Mouse (Mus musculus): ENCODE measurements around the gene Tmem184b. TPM values are rescaled to one million over a fixed set of nuclear protein-coding genes. Genes with fewer than 3 reads are reported as not detected.
A peak's percentile ranks its signal among the peaks of the same experiment; 100 is the strongest.

The Tmem184b gene
- polyA plus RNA-seq, 1 experiment from 2014 or later: 39.9 TPM

DNA sequence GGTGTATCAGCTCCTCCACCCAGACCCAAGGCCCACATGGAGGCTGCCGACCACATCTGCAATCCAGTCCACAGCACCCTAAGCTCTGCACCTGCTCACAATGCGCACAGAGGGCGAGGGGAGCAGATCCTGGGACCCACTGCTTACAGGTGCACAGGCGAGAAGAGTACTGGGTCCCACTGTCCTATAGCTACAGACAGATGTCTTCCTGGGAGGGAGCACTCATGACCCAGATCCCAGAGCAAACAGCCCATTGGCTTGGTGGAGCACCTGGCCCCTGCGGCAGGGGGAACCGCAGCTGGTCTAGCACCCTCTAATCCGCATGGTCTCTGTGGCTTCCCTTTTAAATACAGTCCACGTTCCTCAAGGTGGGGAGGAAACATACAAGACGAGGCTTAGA lies 21.7 kb downstream of the Tmem184b start:
- no peak for ATAC-seq (ENCODE audit: low FRiP score)
- Histone ChIP-seq H3K27me3 (ENCODE audit: control insufficient read depth, insufficient read depth, low read length) (no peaks in the 10 kb centered on the region), H3K4me3 (replicated peaks; ENCODE audit: low read length) (no peak overlapping the region), H3K4me2 (replicated peaks) (no peak overlapping the region), H3K36me3 (replicated peaks; ENCODE audit: control insufficient read depth, insufficient read depth) (peaks cover 18% of the 10 kb centered on the region), H3K9me3 (ENCODE audit: control insufficient read depth, low read length) (no peaks in the 10 kb centered on the region), H3K4me1 (replicated peaks; ENCODE audit: control insufficient read depth, insufficient read depth, low read length) (no peaks in the 10 kb centered on the region; the same call in 1 of the 2 replicates), H3K9ac (no peak overlapping the region), H3K27ac (no peak overlapping the region)
- no peak for DNase-seq (ENCODE audit: low spot score)
- WGBS: 91% methylated on average over 9 of the region's 9 CpGs

DNA sequence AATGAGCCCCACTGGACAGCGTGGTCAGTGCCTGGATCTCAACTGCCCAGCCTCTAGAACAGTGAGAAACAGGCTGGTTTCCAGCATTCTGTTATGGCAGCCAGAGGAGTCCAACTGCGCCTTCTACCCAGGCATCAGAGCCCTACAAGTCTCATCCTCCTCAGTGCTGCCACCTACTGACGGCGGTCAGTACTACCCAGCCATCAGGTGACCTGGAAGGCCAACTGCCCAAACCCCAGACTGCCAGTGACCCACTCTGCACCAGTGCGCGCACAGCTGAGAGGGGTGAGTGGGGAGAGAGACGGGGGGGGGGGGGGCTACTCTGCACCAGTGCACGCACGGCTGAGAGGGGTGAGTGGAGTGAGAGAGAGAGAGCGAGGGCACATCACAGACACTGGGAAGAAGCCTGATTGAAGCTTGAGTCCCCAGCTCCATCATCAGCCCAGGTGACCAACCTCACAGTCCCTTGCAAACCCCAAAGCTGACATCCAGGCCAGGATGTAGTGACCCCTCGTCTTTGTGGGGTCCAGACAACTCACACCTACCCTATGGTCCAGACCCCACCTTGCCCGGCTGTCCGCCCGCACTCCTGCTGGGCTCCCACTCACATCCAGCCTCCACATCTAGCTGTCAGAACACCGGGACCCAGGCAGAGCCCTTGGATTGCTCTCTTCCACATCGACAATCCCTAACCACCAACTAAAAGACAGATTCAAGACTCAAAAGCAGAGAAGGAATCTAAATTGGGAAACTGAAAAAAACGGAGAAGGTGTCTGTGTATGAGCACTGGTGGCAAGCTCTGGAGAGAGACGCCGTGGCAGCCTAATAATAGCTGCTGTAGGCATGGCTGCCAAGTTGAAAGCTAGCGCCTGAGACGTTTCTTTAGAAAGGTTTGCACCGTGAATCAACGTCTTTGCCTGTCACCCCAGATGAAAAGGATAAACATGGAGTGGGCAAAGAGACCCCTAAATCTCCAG lies 22.6 kb downstream of the Tmem184b start:
- Histone ChIP-seq H3K4me2 (replicated peaks) (no peak overlapping the region), H3K4me3 (replicated peaks; ENCODE audit: low read length) (no peak overlapping the region), H3K27me3 (ENCODE audit: control insufficient read depth, insufficient read depth, low read length) (no peaks in the 10 kb centered on the region), H3K36me3 (replicated peaks; ENCODE audit: control insufficient read depth, insufficient read depth) (peaks cover 27% of the 10 kb centered on the region), H3K27ac (no peak overlapping the region), H3K4me1 (replicated peaks; ENCODE audit: control insufficient read depth, insufficient read depth, low read length) (no peaks in the 10 kb centered on the region; the same call in 1 of the 2 replicates), H3K9ac (no peak overlapping the region), H3K9me3 (ENCODE audit: control insufficient read depth, low read length) (no peaks in the 10 kb centered on the region)
- 54% methylated on average over 20 of the region's 23 CpGs for WGBS
- ATAC-seq (ENCODE audit: low FRiP score) (peak; percentile 40; the same call in 1 of the 2 replicates), DNase-seq (ENCODE audit: low spot score) (peak; percentile 76)

DNA sequence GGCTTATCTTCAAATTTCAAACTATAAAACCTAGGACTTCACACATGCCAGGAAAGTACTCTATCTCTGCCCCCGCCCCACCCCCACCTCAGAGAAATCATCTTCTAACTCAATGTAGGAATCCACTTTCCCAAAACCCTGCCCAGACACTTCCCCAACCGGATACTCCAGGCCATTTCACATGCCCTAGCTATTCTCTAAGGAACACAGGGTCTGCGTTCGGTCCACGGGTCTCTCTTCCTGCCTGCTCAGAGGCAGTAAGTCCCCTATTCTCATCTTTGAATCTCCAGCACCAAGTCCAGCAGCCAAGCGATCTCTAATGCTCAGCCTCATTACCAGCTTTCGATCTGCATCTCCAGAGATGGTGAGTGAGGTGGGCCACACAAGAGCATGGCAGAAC lies 23.7 kb downstream of the Tmem184b start:
- no peak for DNase-seq (ENCODE audit: low spot score)
- Histone ChIP-seq H3K4me1 (replicated peaks; ENCODE audit: control insufficient read depth, insufficient read depth, low read length) (no peaks in the 10 kb centered on the region; the same call in 1 of the 2 replicates), H3K36me3 (replicated peaks; ENCODE audit: control insufficient read depth, insufficient read depth) (peaks cover 32% of the 10 kb centered on the region), H3K9me3 (ENCODE audit: control insufficient read depth, low read length) (no peaks in the 10 kb centered on the region), H3K9ac (no peak overlapping the region), H3K4me3 (replicated peaks; ENCODE audit: low read length) (no peak overlapping the region), H3K27me3 (ENCODE audit: control insufficient read depth, insufficient read depth, low read length) (no peaks in the 10 kb centered on the region), H3K4me2 (replicated peaks) (no peak overlapping the region), H3K27ac (no peak overlapping the region)
- 90% methylated on average over 7 of the region's 7 CpGs for WGBS
- ATAC-seq (ENCODE audit: low FRiP score): no peak

DNA sequence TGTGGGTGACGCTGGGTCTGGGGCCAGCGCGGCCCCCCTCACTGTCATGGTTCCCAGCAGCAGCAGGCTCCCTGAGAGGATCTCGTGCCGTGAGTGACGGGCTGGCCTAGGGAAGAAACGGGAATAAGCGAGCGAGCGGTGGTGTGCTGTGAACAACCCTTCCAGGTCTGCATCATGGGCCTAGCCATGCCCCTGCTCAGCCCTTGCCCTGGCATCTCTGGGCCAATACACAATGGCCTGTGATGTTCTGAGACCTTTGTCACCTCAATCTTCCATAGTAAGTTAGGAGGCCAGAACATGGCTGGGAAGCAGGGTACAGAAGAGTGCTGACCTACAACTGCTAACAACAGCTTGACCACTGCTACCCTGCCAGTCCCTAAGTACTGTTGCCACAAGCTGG lies 24.8 kb downstream of the Tmem184b start:
- H3K4me2 ChIP-seq (replicated peaks): no peak overlapping the region
- 97% methylated on average over 8 of the region's 10 CpGs for WGBS
- peaks cover 41% of the 10 kb centered on the region for H3K36me3 ChIP-seq (replicated peaks; ENCODE audit: control insufficient read depth, insufficient read depth)
- DNase-seq (ENCODE audit: low spot score) (no peak), ATAC-seq (ENCODE audit: low FRiP score) (no peak)
- no peaks in the 10 kb centered on the region for H3K9me3 ChIP-seq (ENCODE audit: control insufficient read depth, low read length)
- no peak overlapping the region for H3K4me3 ChIP-seq (replicated peaks; ENCODE audit: low read length)
- no peaks in the 10 kb centered on the region for H3K27me3 ChIP-seq (ENCODE audit: control insufficient read depth, insufficient read depth, low read length)
- no peak overlapping the region for H3K27ac ChIP-seq
- H3K9ac ChIP-seq: no peak overlapping the region
- no peaks in the 10 kb centered on the region; the same call in 1 of the 2 replicates for H3K4me1 ChIP-seq (replicated peaks; ENCODE audit: control insufficient read depth, insufficient read depth, low read length)

DNA sequence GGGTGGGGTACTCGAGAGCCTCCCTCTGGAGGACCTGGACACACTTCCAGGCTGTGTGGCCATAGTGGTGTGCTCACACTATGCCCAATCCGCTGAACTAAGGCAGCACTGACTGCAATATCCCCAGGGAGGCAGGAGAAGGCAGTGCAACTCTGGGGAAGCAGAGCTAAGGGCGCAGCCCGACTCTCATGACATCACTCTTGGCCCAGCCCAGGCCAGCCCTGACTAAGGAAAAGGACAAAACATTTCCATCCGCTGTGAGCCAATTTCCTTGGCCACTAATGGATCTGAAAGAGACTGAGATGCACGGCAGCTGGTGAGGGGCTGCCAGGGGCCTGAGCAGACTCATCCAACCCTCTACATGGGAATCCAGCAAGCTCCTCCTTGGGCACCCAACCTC lies 25.7 kb downstream of the Tmem184b start:
- Histone ChIP-seq H3K9ac (no peak overlapping the region), H3K9me3 (ENCODE audit: control insufficient read depth, low read length) (no peaks in the 10 kb centered on the region), H3K27me3 (ENCODE audit: control insufficient read depth, insufficient read depth, low read length) (no peaks in the 10 kb centered on the region), H3K27ac (no peak overlapping the region), H3K4me2 (replicated peaks) (no peak overlapping the region), H3K4me1 (replicated peaks; ENCODE audit: control insufficient read depth, insufficient read depth, low read length) (no peaks in the 10 kb centered on the region; the same call in 1 of the 2 replicates), H3K36me3 (replicated peaks; ENCODE audit: control insufficient read depth, insufficient read depth) (peaks cover 49% of the 10 kb centered on the region), H3K4me3 (replicated peaks; ENCODE audit: low read length) (no peak overlapping the region)
- ATAC-seq (ENCODE audit: low FRiP score) (no peak), DNase-seq (ENCODE audit: low spot score) (no peak)
- 89% methylated on average over 6 of the region's 6 CpGs for WGBS

DNA sequence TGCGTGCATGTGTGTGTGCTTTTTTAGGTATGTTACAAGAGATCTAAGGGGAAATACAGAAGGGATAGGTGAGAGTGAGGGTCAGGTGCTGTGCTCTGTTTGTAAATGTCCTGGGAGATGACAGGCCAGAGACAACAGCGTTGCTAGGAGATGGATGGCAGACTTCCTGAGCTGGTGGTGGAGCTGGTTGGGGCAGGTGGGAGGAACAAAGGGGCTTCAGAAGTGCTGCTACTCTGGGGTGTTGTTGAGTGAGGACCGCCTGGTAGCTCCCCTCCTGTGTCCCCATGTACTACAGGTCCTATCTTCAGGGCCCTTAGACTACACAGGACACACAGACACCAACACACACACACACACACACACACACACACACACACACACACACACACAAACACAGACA lies 28.6 kb downstream of the Tmem184b start:
- ATAC-seq (ENCODE audit: low FRiP score) (no peak), DNase-seq (ENCODE audit: low spot score) (no peak)
- no peak overlapping the region for H3K4me2 ChIP-seq (replicated peaks)
- no peaks in the 10 kb centered on the region for H3K9me3 ChIP-seq (ENCODE audit: control insufficient read depth, low read length)
- H3K36me3 ChIP-seq (replicated peaks; ENCODE audit: control insufficient read depth, insufficient read depth): peaks cover 66% of the 10 kb centered on the region
- H3K4me3 ChIP-seq (replicated peaks; ENCODE audit: low read length): no peak overlapping the region
- no peak overlapping the region for H3K27ac ChIP-seq
- no peaks in the 10 kb centered on the region for H3K4me1 ChIP-seq (replicated peaks; ENCODE audit: control insufficient read depth, insufficient read depth, low read length)
- no peaks in the 10 kb centered on the region for H3K27me3 ChIP-seq (ENCODE audit: control insufficient read depth, insufficient read depth, low read length)
- 54% methylated on average over 3 of the region's 3 CpGs for WGBS
- no peak overlapping the region for H3K9ac ChIP-seq

DNA sequence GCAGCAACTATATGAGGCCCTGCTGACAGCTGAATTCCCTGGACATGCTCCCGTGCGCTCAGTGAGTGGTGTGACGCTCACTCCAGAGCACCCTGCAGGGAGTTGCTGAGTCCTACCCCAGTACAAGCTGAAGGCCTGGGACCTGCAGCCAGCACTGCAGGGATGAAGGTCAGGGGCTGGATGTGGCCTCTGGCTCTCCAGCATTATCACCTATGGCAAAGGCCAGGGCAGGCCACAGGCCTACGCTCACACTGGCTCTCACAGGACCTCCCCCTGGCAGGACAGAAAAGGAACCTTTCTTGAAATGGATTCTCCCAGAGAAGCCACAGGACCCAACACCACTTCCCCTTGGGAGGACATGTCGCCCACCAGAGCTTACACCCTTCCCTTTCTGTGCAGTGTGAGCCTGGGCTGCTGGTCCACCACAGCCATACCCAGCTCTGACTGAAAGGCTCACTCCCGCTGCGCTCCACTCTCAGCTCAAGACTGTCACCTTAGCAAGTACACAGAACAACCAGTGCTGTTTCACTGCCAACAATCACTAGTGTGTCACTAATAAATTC lies 33.0 kb downstream of the Tmem184b start:
- H3K27me3 ChIP-seq (ENCODE audit: control insufficient read depth, insufficient read depth, low read length): no peaks in the 10 kb centered on the region
- 71% methylated on average over 7 of the region's 7 CpGs for WGBS
- peaks cover 76% of the 10 kb centered on the region for H3K36me3 ChIP-seq (replicated peaks; ENCODE audit: control insufficient read depth, insufficient read depth)
- H3K9me3 ChIP-seq (ENCODE audit: control insufficient read depth, low read length): no peaks in the 10 kb centered on the region
- no peak for ATAC-seq (ENCODE audit: low FRiP score)
- H3K27ac ChIP-seq: no peak overlapping the region
- H3K4me1 ChIP-seq (replicated peaks; ENCODE audit: control insufficient read depth, insufficient read depth, low read length): no peaks in the 10 kb centered on the region
- H3K4me2 ChIP-seq (replicated peaks): no peak overlapping the region
- DNase-seq (ENCODE audit: low spot score): no peak
- H3K4me3 ChIP-seq (replicated peaks; ENCODE audit: low read length): no peak overlapping the region
- H3K9ac ChIP-seq: no peak overlapping the region

DNA sequence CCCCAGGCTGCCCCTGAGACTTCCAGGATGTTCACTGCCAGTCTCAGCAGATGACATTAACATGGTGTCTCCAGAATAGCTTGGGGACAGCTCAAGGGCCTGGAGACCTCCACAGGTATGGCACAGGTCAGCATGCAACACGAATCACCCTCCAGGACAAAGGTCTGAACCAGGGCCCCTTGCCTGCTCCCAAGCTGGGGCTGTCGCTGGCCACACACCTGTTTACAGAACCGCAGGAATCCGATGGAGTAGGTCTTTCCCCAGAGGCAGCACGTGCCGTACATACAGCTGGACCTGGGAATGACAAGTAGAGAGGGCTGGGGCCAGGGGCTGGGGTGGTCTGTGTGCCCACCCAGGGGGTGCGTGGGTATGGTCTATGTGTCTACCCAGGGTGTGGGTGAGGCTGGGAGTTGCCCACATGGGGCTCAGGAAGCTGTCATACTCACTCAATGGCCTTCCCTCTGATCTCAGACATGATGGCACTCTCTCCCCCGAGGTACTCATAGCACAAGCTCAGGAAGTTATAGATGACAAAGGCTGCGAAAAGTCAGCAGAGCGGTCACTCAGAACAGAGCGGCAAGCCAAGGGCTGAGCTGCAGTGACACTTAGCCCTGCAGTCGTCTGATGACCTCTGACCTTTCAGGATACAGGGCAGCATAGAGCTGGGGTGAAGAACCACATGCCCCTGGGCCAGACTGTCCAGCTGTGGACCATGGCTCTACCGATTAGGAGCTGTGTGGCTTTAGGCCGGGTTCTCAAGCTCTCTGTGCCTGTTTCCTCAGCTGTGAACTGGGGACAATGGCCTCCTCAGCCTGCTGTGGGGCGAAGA lies 33.7 kb downstream of the Tmem184b start:
- H3K4me3 ChIP-seq (replicated peaks; ENCODE audit: low read length): no peak overlapping the region
- no peaks in the 10 kb centered on the region for H3K27me3 ChIP-seq (ENCODE audit: control insufficient read depth, insufficient read depth, low read length)
- DNase-seq (ENCODE audit: low spot score) (no peak), ATAC-seq (ENCODE audit: low FRiP score) (no peak)
- H3K27ac ChIP-seq: no peak overlapping the region
- 73% methylated on average over 15 of the region's 15 CpGs for WGBS
- H3K9me3 ChIP-seq (ENCODE audit: control insufficient read depth, low read length): no peaks in the 10 kb centered on the region
- no peak overlapping the region for H3K4me2 ChIP-seq (replicated peaks)
- no peaks in the 10 kb centered on the region for H3K4me1 ChIP-seq (replicated peaks; ENCODE audit: control insufficient read depth, insufficient read depth, low read length)
- peaks cover 81% of the 10 kb centered on the region for H3K36me3 ChIP-seq (replicated peaks; ENCODE audit: control insufficient read depth, insufficient read depth)
- no peak overlapping the region for H3K9ac ChIP-seq
